Mouse (Mus musculus) skeletal muscle tissue, postnatal 0 days (tissue): ENCODE results near the gene Lyzl6. TPM values are rescaled to one million over a fixed set of nuclear protein-coding genes. Genes with fewer than 3 reads are reported as not detected.

Source experiments
- polyA plus RNA-seq: library from polyadenylated mRNA; unstranded; fragments of >200 nt; fragmentation: Nextera tagmentation; extraction: Ambion mirVana; gene quantifications from 2 replicates; pipeline ENCODE4 v1.2.1, GENCODE M21; 2015

Lyzl6 gene
- not detected in 2 replicates for polyA plus RNA-seq

GRCm38 (mm10) chr11:103638790-103639189 is at the start of gene Lyzl6:
Lyzl6 (minus strand) TSS chr11:103638890.

GRCm38 (mm10) chr11:103649301-103649982 is 10.8 kb upstream of the Lyzl6 start, which contains the start of gene Rprml:
Rprml (plus strand) TSS chr11:103649570.

GRCm38 (mm10) chr11:103621040-103621439 is 17.6 kb downstream of the Lyzl6 start, which contains the start of gene Gm884:
Gm884 (minus strand) TSS chr11:103621140.

Other genes with a start within 250 kb of the Lyzl6 start
- gene Plekhm1, start 226.2 kb downstream of the Lyzl6 start, polyA plus RNA-seq, result 3.2 and 4.1 TPM in 2 replicates
- gene Lrrc37a, start 134.3 kb downstream of the Lyzl6 start, polyA plus RNA-seq, result not detected in 2 replicates
- not detected in 2 replicates for gene Gm884, start 17.8 kb downstream of the Lyzl6 start, polyA plus RNA-seq
- 0.14 and 0.30 TPM in 2 replicates for gene Rprml, start 10.7 kb upstream of the Lyzl6 start, polyA plus RNA-seq
- gene Gosr2, start 59.0 kb upstream of the Lyzl6 start, polyA plus RNA-seq, result 58.6 and 64.2 TPM in 2 replicates
- not detected in 2 replicates for gene Wnt9b, start 110.9 kb upstream of the Lyzl6 start, polyA plus RNA-seq
- gene Wnt3, start 135.3 kb upstream of the Lyzl6 start, polyA plus RNA-seq, result 0.08 and 0.60 TPM in 2 replicates